Mouse (Mus musculus) olfactory bulb, adult 2 months (tissue): ENCODE data around the gene Fap. TPM values are rescaled to one million over a fixed set of nuclear protein-coding genes. Genes with fewer than 3 reads are reported as not detected.

Experiments
- H3K27ac ChIP-seq: fragments of 200-500 bp; 2 replicates; pipeline ENCODE4 v1.5.1; 2012; ENCODE audit warnings: low read depth, low read length; ENCODE audit not compliant: insufficient read depth
- H3K4me1 ChIP-seq: fragments of 200-500 bp; 2 replicates; pipeline ENCODE4 v1.6.1; 2012; ENCODE audit warnings: low read length; ENCODE audit not compliant: control insufficient read depth, insufficient read depth
- H3K4me3 ChIP-seq: fragments of 200-500 bp; 2 replicates; pipeline ENCODE4 v1.5.1; 2012; ENCODE audit warnings: mild to moderate bottlenecking, low read depth, low read length, moderate library complexity; ENCODE audit not compliant: insufficient read depth
- CTCF ChIP-seq: fragments of 200-500 bp; IDR thresholded peaks from 2 replicates; pipeline ENCODE4 v1.5.1; 2012; ENCODE audit warnings: low read depth, mild to moderate bottlenecking, low read length, moderate library complexity; ENCODE audit not compliant: insufficient read depth
- POLR2A ChIP-seq: fragments of 200-500 bp; IDR thresholded peaks from 2 replicates; pipeline ENCODE4 v1.6.1; 2012; ENCODE audit warnings: mild to moderate bottlenecking, low read depth, low read length, moderate library complexity; ENCODE audit not compliant: insufficient read depth
- WGBS: fragments of 180-500 bp; shearing (Covaris S2); methylation state at CpG from one replicate; pipeline ENCODE4 v1.1.7; 2018; 5-methylcytosine and 5-hydroxymethylcytosine counted together
- polyA plus RNA-seq: library from polyadenylated mRNA; stranded (reverse); fragments of >200 nt; gene quantifications from 2 replicates; pipeline ENCODE4 v1.2.4, GENCODE M21; 2012; ENCODE audit warnings: low replicate concordance; ENCODE audit not compliant: missing spikeins, insufficient read depth, insufficient read length

Gene Fap
- polyA plus RNA-seq, 1 experiment: not detected

DNA sequence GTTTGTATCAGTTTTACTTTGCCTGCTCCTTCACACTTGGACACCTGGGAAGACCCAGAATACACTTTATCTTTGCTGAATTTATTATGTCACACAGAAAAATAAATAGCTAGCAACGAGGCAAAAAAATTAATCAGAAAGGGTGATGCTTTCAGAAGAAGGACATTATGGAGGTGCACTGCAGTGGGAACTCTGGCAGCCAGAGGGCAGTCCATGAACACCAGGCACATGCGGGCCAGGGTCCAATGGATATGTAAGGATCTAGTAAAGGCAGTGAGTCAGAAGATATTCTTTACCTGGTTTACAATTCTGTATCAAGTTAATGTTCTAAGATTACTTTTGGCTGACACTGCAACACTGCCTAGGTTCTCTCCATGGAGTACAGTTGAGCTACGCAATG, 24.2 kb downstream of the Fap start:
- 83% methylated on average over 3 of the region's 3 CpGs for WGBS
- no peak for TF ChIP-seq CTCF
- TF ChIP-seq POLR2A: no peak
- no peak overlapping the region for H3K4me3 ChIP-seq
- no peaks in the 10 kb centered on the region for H3K4me1 ChIP-seq
- H3K27ac ChIP-seq: no peak overlapping the region

DNA sequence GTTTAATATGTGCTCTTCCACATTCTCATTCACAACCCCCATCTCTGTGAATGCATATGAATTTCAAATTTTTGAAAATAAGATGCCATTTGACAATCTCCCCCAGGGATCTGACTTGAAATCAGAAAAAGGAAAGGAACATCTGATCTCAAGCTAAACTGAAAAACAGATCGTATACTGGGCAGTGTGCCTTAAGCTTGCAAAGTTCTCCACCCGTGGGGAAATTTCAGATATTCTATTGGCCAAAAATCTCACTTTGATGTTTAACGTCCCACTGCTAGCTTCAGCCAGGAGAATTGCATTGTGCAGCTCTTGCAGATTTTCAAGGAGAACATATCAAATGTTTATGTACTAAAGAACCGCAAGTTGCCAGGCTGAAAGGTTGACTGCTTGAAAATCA, 24.7 kb downstream of the Fap start:
- TF ChIP-seq CTCF: no peak
- no peak for TF ChIP-seq POLR2A
- 82% methylated on average over 4 of the region's 4 CpGs for WGBS
- no peak overlapping the region for H3K27ac ChIP-seq
- H3K4me1 ChIP-seq: no peaks in the 10 kb centered on the region
- H3K4me3 ChIP-seq: no peak overlapping the region

DNA sequence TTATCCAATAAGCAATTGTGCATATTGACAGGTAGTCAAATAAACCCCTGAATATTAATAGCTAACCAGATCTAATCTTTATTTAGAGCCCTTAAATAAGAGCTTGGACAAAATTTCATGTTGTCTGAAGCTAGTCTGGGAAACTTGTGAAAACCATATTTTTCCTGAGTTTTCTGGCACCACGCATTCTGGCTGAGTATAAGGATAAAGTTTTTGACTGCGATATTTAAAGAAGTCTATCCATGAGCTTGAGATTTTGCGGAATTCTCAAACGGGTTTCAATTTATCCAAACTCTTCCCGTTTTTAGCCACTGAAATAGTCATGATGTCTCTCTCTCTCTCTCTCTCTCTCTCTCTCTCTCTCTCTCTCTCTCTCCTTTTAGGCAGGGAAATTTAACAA, 25.8 kb downstream of the Fap start:
- Histone ChIP-seq H3K4me1 (no peaks in the 10 kb centered on the region), H3K4me3 (no peak overlapping the region), H3K27ac (no peak overlapping the region)
- 93% methylated on average over 5 of the region's 5 CpGs for WGBS
- no peak for TF ChIP-seq POLR2A
- TF ChIP-seq CTCF: no peak

DNA sequence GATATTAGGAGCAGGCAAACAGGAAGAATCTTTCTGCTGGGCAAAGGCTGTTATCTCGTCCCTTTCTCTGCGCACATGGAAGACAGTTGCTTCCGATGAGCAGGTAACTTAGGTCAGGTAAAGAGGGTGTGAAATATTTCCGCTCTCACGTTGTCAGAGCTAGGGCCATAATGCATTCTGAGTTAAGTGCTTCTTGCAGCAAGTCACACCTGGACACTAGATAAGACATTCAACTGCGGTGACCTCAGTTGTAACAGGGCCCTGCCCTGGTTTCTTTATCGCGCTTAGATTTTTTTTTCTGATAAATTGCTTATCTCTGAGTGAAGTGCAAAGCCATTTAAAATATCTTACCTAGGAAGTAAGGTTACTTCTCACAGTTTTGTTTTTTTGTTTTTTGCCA, 38.4 kb downstream of the Fap start:
- Histone ChIP-seq H3K27ac (no peak overlapping the region), H3K4me3 (no peak overlapping the region), H3K4me1 (no peaks in the 10 kb centered on the region)
- TF ChIP-seq POLR2A (no peak), CTCF (no peak)
- 95% methylated on average over 8 of the region's 8 CpGs for WGBS

DNA sequence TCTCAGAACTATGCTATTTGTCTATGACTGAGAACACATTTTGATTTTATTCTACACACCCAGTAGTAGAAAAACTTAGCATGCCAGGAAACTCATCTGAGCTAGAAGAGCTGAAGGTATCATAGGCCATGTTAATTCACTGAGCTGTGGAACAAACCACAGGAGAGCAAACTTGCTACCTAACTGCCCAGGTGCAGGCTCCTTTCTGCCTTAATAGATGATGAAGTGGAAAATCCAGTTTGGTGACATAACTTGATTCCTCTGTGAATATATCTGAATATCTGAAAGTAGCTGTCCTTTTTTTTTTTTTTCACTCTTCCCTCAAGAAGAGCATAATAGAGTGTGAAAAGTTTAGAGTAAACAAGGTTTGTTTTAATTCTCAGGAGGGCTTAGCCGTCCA, 42.8 kb downstream of the Fap start:
- 66% methylated on average over 1 of the region's 1 CpGs for WGBS
- TF ChIP-seq POLR2A (no peak), CTCF (no peak)
- no peaks in the 10 kb centered on the region for H3K4me1 ChIP-seq
- H3K4me3 ChIP-seq: no peak overlapping the region
- H3K27ac ChIP-seq: no peak overlapping the region

DNA sequence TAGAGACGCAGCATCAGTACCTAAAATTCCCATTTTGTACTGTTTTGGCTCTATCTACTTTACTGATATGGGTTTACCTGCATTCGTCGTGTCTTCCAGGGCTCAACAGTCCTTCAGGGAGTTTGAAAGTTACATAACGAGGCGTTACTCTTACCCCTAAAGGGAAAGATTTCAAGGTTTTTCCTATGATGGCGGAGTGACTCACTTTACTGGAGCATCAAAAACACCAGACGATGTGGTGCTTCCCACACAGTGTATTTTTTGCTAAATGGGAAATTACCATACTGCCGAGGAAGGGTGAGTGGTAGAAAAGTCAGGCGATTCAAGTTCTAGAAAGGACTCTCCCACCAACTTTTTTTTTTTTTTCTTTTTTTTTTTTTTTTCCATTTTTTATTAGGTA, 47.5 kb downstream of the Fap start:
- Histone ChIP-seq H3K4me3 (no peak overlapping the region), H3K27ac (no peak overlapping the region), H3K4me1 (no peaks in the 10 kb centered on the region)
- TF ChIP-seq CTCF (no peak), POLR2A (no peak)
- 75% methylated on average over 9 of the region's 9 CpGs for WGBS

DNA sequence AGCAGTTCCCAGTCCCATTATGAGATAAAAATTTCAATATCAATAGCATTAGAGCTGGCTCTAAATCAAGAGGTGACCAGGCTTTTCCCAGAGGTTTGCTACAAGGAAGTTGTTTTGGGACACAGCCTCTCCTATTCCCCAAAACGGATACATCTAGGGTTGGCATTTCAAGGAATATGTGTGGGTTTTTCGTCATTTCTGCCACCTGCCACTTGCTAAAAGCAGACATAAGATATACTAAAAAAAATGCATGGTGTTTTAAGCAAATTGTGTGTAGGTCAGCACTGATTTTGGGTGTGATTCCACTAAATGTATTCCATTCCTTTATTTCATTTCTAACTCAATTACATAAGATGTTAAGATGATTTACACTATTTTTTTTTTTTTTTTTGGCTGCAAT, 56.1 kb downstream of the Fap start:
- no peak overlapping the region for H3K4me3 ChIP-seq
- 83% methylated on average over 2 of the region's 2 CpGs for WGBS
- H3K4me1 ChIP-seq: no peaks in the 10 kb centered on the region
- TF ChIP-seq POLR2A (no peak), CTCF (no peak)
- no peak overlapping the region for H3K27ac ChIP-seq

DNA sequence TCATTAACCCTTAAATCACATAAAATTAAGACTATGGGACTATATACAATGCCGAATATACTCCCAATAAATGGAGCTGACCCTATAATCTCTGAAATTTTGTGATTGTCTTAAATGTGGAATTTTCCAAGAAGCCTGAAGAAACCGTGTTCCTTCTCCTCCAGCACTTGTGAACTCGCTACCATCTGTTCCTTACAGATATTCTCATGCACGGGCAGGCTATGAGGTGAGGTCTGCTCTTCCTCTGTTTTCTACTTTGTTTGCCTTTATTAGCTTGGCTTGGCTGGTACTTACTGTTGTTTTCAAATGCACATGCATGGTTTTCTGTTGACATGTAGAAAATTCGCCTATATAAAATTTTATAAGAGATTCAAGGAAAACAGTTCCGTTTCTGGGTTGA, 59.4 kb downstream of the Fap start:
- no peak overlapping the region for H3K27ac ChIP-seq
- no peak for TF ChIP-seq CTCF
- TF ChIP-seq POLR2A: no peak
- no peaks in the 10 kb centered on the region for H3K4me1 ChIP-seq
- 88% methylated on average over 6 of the region's 6 CpGs for WGBS
- no peak overlapping the region for H3K4me3 ChIP-seq

DNA sequence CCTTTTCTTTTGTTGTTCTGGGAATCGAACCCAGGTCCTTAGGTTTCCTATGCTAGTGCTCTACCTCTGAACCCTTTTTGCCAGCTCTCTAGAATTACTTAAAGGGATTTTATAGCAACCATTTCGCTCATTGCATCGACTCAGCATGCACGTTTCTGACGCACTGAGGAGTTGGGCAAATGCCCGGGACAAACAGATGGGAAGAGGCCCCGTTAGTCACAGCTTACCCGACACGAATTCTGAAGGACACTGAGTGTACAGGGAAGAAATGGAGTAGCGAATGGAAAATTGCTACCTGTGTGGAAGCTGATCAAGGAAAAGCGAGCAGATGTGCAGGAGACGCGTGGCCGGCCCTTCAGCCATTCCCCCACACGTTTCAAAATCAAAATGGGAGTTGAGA, 60.4 kb downstream of the Fap start:
- Histone ChIP-seq H3K4me1 (no peaks in the 10 kb centered on the region), H3K27ac (no peak overlapping the region), H3K4me3 (no peak overlapping the region)
- WGBS: 89% methylated on average over 15 of the region's 15 CpGs
- no peak for TF ChIP-seq POLR2A

DNA sequence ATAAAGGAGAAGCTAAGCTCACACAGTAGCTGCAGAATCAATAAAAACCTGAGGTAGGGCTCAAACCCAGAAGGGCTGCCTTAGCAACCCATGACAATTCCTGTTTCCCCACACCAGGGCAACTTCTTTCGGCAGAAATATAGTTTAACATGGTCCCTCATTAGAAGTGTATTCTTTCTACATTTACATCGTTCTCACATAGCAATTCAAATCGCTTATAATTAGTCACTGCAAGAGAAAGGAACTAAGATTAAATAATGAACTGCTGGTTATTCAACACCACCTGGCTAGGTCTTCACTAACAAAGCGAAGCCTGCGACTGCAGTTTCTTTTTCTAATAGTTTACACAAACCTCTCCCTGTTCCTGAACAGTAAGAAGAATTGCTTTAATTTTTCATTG, 66.7 kb downstream of the Fap start:
- Histone ChIP-seq H3K27ac (no peak overlapping the region), H3K4me1 (no peaks in the 10 kb centered on the region), H3K4me3 (no peak overlapping the region)
- 46% methylated on average over 5 of the region's 5 CpGs for WGBS
- TF ChIP-seq CTCF (no peak), POLR2A (no peak)
